Mouse (Mus musculus) cerebral cortex, adult 2 months (tissue): Measurements from ENCODE around the gene Ctss.

Source experiments
- WGBS: fragments of 180-500 bp; shearing (Covaris S2); methylation state at CpG from one replicate; pipeline ENCODE4 v1.1.7; 2018; 5-methylcytosine and 5-hydroxymethylcytosine counted together

Ctss gene

GRCm38 (mm10) chr3:95526622-95527211 lies at the start of gene Ctss:
Gene Ctss, plus strand, starts transcription at chr3:95526786.
- WGBS: 82% methylated on average over 8 of the region's 8 CpGs

- 100% methylated on average over 1 of the region's 1 CpGs for WGBS
These were observed 47.6 kb upstream of the Ctss start for GRCm38 (mm10) chr3:95478966-95479365.

GRCm38 (mm10) chr3:95486421-95486820 lies 40.2 kb upstream of the Ctss start:
- WGBS: 81% methylated on average over 2 of the region's 2 CpGs

DNA sequence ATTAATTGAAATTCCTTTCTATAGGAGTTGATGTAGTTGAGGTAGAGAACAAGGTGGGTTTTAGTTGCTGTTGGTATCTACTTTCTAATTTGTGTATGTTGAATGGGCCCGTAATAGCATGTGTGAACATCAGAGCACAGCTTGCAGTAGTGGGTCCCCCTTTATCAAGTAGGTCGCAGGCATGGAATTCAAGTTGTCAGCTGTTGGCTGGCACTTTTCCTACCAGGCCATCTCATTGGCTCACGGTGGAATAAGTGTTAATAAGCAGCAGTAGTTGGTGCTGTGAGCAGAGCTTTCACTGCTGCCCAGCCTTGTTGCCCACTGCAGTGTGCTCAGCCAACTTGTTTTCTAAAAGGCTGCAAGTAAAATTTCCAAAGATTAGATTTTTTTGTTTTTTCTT lies 37.9 kb upstream of the Ctss start:
- 79% methylated on average over 3 of the region's 3 CpGs for WGBS

DNA sequence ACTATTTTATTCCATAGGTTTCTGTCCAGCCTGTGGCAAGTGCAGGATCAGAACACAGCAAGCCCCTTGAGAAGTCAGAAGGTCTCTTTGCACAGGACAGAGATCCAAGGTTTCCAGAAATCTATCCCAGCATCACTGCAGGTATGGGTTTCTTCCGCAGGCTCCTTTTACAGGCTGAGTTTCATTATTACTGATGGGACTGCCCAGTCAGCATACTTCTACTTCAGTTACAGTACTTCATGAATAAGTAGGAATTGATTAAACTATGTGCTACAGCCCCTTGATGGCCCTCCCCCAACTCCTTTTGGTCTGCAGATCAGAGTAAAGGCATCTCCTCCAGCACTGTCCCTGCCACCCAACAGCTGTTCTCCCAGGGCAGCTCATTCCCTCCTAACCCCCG lies 36.3 kb upstream of the Ctss start:
- WGBS: 100% methylated on average over 2 of the region's 2 CpGs

- WGBS: 38% methylated on average over 6 of the region's 6 CpGs
These were observed 32.2 kb upstream of the Ctss start for GRCm38 (mm10) chr3:95494342-95494741.

DNA sequence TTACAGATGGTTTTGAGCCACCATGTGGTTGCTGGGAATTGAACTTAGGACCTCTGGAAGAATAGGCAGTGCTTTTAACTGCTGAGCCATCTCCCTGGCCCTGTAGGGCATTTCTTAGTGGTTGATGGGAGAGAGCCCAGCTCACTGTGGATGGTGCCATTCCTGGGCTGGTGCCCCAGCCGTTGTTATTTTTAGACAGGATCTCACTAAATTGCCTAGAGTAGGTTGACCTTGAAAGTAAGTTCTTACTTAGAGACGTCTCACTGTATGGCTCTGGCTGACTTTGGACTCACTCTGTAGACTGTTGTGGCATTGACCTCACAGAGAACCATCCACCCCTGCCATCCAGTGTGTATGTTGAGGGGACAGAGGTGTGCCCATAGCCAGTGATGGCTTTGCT lies 28.4 kb upstream of the Ctss start:
- WGBS: 70% methylated on average over 2 of the region's 2 CpGs

- WGBS: 44% methylated on average over 7 of the region's 7 CpGs
These were observed 27.6 kb upstream of the Ctss start, which contains the start of gene Ctsk for GRCm38 (mm10) chr3:95499024-95499423. Gene Ctsk, plus strand, starts transcription at chr3:95499256.

- 32% methylated on average over 10 of the region's 10 CpGs for WGBS
These were observed 27.0 kb upstream of the Ctss start for GRCm38 (mm10) chr3:95499496-95500140.

- WGBS: 76% methylated on average over 2 of the region's 2 CpGs
These were observed 24.3 kb upstream of the Ctss start for GRCm38 (mm10) chr3:95502312-95502711.

GRCm38 (mm10) chr3:95509348-95509747 lies 17.2 kb upstream of the Ctss start:
- WGBS: 75% methylated on average over 6 of the region's 6 CpGs

- WGBS: 81% methylated on average over 9 of the region's 9 CpGs
These were observed 14.9 kb upstream of the Ctss start for GRCm38 (mm10) chr3:95511611-95512180.

DNA sequence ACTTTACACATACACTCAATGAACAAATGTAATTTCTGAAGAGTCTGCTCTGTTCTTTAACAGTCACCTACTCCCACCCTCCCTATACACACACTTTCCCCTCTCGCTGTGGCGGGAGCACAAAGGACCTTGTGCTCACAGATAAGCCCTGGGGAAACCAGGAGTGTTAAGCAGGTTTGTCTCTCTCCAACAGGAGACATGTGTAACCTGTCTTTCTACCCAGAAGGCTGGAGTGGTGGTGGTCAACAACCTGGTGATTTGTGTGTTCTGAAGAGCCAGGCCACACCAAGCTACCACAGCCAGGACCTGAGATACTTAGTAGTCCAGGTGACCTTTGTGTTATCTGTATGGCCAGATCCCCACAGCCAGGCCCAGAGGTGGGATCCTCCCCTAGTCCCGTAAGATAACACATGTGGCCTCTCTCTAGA lies 10.0 kb upstream of the Ctss start:
- WGBS: 99% methylated on average over 3 of the region's 3 CpGs

- 12% methylated on average over 10 of the region's 10 CpGs for WGBS
These were observed 9.1 kb upstream of the Ctss start for GRCm38 (mm10) chr3:95517493-95517898.

DNA sequence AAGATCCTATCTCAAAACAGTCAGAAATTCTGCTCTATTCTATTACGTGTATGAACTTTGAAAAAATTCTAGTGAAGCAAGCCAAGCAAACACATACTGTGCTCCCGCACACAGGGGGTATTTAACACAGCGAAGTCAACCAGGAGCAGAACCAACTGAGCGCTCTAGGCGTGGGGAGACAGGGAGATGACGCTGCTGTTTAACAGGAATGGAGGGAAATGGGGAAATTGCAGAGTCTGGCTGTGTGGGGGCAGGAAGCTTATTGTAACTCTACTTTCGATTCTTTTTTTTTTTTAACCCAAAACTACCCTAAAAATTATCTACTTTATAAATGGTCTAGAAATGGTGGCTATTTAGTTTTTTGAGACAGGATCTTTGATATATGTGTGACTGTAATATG lies 7.7 kb upstream of the Ctss start:
- WGBS: 76% methylated on average over 7 of the region's 7 CpGs

DNA sequence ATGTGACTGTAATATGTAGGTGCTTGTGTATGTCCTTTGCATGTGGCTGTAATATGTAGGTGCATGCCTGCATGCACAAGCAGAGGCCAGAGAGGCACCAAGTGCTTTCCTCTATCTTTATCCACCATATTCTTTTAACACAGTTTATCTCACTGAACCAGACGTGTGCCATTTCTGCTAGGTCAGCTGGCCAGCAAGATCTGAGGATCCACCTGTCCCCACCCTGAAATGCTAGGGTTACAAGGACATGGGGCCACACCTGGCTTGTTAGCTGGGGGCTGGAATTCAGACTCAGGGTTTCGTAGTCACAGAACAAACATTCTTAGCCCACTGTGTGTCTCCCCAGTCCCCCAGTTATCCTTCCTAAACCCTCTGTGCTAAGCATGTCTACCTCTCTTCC lies 7.3 kb upstream of the Ctss start:
- 85% methylated on average over 2 of the region's 2 CpGs for WGBS

GRCm38 (mm10) chr3:95520100-95520499 lies 6.5 kb upstream of the Ctss start:
- 94% methylated on average over 3 of the region's 3 CpGs for WGBS

DNA sequence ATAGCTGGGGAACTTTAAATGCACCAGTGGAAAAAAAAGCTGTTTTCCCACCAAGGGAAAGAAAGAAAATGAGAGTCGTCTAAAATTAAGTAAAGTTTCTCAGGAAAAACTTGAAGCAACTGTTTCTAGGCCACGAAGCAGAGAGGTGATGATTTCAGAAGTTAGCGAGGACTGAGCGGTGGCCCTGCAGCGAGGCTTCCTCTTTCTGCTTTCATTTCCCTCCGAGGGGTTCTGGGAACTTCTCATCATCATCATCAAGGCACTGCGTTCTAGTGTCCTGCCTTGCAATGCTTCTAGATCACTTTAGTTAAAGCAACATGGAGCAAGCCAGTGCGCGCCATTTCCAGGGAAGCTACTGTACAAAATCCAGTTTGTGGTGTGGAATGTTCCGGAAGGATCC lies 5.4 kb upstream of the Ctss start:
- 75% methylated on average over 10 of the region's 10 CpGs for WGBS

DNA sequence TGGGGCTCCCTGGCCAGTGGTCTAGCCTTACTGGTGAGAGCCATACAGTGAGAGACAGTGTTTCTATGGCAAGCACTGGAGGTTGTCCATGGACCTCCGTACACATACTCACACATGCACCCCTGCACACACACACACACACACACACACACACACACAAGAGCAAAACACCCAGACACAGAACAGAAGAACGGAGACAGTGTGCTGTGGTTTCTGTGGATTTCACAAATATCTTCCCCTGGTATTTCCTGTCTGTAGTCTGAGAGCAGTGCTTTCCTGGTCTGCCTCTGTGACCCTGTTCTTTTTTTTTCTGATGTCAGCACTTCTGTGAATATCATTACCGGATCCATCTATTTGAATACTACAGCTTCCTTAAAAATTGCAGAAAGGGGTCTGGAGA lies 2.9 kb upstream of the Ctss start:
- 72% methylated on average over 3 of the region's 3 CpGs for WGBS

- 74% methylated on average over 2 of the region's 2 CpGs for WGBS
These were observed 1.9 kb upstream of the Ctss start for GRCm38 (mm10) chr3:95524673-95525072.

- 82% methylated on average over 6 of the region's 6 CpGs for WGBS
These were observed 3.2 kb downstream of the Ctss start for GRCm38 (mm10) chr3:95529814-95530213.

GRCm38 (mm10) chr3:95531025-95531424 lies 4.4 kb downstream of the Ctss start:
- WGBS: 89% methylated on average over 1 of the region's 1 CpGs

DNA sequence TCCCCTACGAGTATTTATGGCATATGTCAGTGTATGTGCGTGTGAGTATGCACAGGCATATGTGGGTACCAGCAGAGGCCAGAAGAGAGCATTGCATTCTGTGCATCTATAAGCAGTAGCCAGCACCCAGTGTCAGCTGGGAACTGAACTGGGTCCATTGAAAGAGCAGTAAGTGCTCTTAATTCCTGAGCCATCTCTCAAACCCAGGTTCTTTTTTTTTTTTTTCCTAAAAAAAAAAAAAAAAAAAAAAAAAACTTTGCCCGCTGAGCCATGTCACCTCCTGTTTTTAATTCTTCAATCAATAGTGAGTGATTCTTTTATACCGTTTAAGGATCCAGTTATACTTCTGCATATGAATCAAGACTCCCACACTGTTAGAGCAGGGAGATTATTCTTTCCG lies 6.8 kb downstream of the Ctss start:
- WGBS: 83% methylated on average over 5 of the region's 5 CpGs
